Mouse (Mus musculus): ENCODE data around the gene Rnf148.

DNA sequence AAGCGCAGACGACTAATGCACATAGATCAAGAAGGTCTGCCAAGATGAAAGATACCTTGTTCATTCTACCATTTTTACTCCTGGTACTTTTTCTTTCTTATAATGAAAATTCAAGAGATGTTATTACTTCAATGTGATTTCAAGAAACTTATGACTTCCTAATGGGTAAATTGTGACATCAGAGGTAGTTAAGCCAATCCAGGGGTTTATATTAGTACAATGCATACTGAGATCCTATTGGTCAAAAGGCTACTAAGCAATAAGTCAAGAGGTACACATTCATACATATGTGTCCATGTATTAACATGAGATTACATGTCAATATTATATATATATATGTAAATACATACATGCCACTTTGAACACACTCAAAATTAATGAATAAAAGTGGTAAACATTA is at the start of gene Rnf148:
- no peak for TF ChIP-seq GATA1 (IDR thresholded peaks at IDR 0.05; ENCODE audit: borderline replicate concordance, low read length)
- TF ChIP-seq FLI1 (IDR thresholded peaks at IDR 0.05; ENCODE audit: low read length) = no peak
